Mouse (Mus musculus): ENCODE measurements around the gene Emilin1.
A peak's percentile ranks its signal among the peaks of the same experiment; 100 is the strongest.

The Emilin1 gene

DNA sequence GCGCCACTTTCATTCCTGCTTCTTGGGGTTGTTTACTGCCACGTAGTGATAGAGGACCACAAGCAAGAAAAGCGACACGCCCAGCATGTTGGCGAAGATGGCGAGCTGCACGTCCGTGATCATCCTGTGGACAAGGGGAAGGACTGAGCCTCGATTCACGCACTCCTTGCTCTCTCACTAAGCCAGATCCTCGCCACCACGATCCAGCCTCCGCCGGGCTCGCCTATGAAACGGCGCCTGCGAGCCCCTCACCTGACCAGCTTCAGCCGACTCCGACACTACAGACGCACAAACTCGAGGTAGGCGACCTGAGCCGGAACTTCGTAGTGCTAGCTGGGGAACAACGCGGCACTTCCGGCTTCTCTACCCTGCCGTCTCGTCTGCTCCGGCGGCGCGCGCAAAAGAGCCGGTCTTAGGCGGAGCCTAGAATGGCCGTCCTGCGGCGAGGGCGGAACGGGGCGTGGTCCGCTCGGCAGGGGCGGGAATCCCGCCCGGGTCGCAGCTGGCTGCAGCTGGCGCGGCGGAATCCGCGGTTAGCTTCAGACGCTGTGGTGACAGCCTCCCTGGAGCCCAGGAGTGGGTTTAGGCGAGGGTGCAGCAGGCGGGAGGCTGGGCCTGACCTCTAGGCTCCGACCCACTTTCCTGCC lies 5.7 kb upstream of the Emilin1 start, which contains the start of gene Ost4:
Ost4 (minus strand) TSS at position 376 of the 647 bp plus-strand sequence.
- peak; percentile 97 for DNase-seq (ENCODE audit: low read depth, low spot score)

DNA sequence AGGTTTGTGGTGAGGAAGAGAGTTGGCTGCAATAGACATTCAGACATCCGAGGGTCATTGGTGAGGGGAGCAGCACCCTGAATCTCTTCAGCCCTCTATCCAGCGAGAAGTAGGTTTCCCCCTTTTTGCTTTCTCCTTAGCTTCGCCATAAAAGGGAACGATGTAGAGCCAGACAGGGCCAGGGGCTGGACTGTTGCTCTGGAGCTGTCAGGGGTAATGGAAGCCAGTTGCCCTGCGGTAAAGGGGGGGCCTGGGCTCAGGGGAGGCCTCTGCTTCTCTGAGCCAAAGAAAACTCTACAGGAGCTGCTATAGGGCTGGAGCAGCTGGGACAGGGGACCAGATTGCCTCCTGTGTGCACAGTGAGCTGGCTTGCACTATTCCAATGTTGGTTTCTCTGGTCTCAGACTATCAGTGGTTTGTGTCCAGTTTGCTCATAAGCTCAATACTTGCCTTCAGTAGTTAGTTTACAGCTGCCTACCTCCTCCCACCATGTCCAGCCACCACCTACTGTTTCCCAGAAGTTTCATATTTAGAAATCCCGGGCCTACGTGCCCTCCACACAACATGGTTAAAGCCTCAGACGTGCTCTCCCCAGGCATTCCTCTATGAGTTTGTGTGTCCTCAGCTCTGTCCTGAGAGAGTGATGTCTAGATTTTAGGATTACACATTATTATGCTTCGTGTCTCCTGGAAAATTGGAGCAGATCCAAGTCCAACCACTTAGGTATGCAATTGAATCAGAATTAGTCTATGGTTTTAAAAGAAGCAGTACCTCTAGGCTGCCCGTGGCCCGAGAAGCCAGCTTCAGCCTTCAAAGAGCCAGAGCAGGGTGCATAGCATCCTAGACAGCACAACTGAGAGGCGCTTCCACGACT lies 4.5 kb upstream of the Emilin1 start:
- no peak for DNase-seq (ENCODE audit: low read depth, low spot score)

DNA sequence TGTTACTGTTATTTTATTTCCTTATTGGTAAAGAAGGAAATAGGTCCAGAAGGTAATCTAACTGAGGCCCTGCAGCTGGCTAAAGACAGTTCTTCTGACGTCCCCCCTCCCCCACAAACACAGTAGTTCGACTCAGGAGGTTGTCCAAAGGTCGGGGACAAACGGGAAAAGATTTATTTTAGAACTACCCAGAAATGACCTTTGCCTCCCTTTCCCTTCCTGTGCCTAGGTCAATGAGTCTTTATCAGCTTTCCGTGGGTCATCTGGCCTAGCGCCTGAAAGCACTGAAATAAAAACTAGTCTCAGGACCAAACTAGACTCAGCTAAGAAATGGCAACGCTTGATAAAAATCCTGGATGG lies 3.9 kb upstream of the Emilin1 start:
- no peak for DNase-seq (ENCODE audit: low read depth, low spot score)

DNA sequence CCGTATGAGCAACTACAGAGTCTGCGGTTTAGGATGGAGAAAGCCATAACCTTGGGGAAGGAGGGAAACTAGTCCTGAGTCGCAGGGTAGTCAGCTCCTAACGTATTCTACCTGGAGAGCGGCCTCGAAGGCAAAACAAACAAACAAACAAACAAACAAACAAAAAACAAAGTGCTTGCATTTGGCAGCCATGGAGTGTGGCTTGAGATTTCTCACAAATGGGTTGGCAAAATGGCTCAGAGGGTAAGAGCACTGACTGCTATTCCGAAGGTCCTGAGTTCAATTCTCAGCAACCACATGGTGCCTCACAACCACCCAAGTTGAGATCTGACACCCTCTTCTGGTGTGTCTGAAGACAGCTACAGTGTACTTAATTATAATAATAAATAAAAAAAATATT lies 3.3 kb upstream of the Emilin1 start:
- DNase-seq (ENCODE audit: low read depth, low spot score) = no peak

DNA sequence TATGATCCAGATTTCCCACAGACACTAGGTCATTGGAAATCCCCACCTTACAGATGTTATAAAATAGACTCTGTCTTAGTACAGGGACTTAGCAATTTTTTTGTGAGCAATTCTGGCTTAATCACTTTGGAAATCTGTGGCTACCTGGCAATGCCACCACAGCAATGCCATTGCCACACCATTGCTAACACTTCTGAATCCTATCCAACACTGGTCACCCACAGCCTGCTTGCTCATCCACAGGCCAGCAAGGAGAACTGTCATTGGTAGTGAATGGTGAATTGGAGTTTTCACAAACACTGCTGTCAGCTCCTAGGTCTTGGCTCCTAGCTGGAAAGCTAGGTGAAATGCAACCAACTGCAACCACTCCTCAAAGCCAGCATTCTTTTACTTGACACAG lies 2.7 kb upstream of the Emilin1 start:
- DNase-seq (ENCODE audit: low read depth, low spot score) = no peak

DNA sequence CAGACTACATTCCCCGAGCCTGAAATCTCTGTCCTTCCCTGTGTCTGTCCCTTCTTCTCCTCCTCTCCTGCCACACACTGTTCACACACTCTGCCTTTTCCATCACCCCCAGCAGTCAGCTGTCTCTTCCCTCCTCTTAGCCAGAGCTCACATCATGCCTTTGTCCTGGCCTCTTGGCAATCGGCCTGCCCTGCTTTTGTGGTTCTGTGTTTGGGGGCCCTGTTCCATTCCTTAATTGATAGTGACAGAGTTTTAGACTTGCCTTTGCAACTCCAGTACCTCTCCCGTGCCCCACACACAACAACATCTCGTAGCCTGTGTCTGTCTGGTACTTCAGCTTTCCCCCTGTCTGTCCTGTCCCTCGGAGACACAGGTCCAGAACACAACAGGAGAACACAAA lies 1.0 kb upstream of the Emilin1 start:
- no peak for DNase-seq (ENCODE audit: low read depth, low spot score)

DNA sequence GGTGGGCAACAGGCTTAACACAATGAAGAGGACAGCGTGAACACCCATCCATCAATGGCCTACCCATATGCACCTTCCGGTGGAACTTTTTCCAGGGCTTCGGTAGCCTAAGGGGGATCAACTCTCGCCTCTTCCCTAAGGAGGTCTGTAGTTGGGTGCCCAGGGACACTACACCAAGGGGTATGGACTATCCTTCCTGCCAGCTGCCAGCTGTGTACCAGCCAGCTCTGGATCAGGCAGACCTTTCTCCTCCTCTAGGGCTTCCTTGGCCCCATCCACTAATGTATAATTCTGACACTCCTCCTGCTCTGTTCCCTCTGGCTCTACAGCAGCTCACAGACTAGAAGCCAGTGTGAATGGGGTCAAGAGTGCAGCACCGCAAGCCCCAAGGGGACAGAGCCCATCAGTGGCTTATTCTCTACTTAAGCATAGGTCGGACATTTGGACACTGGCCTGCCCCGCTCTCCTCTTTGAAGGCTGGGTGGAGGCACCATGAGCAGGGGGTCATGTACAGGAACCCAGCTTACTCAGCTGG lies 966 bp downstream of the Emilin1 start:
- DNase-seq (ENCODE audit: low read depth, low spot score) = no peak

DNA sequence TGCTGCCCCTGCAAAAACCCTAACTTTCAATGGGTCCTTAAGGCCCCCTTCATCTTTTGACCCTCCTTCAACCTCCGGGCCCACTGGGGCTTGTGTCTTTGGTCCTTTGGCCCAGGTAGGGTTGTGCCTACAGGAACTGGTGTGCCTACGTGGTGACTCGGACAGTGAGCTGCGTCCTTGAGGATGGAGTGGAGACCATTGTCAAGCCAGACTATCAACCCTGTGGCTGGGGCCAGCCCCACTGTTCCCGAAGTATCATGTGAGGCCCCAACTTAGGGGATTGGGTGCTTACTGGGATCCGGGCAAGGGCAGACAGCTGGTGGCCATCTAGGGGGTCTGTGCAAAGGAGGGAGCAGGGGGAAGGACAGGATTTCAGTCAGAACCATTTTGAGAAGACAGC lies 1.6 kb downstream of the Emilin1 start:
- no peak for DNase-seq (ENCODE audit: low read depth, low spot score)

DNA sequence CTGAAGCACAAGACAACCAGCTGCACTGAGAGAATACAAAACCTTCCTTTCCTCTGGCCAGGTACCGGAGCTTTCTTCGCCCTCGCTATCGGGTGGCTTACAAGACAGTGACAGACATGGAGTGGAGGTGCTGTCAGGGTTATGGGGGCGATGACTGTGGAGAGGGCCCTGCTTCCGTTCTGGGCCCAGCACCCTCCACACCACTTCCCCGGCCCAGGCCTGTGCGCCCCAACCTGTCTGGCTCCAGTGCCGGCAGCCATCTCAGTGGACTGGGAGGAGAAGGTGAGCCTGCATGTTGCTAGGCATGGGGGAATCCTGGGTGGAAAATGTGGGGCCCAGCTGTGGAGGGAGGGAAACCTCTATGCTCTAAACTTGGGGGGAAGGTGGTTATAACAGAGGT lies 2.3 kb downstream of the Emilin1 start:
- DNase-seq (ENCODE audit: low read depth, low spot score) = no peak

DNA sequence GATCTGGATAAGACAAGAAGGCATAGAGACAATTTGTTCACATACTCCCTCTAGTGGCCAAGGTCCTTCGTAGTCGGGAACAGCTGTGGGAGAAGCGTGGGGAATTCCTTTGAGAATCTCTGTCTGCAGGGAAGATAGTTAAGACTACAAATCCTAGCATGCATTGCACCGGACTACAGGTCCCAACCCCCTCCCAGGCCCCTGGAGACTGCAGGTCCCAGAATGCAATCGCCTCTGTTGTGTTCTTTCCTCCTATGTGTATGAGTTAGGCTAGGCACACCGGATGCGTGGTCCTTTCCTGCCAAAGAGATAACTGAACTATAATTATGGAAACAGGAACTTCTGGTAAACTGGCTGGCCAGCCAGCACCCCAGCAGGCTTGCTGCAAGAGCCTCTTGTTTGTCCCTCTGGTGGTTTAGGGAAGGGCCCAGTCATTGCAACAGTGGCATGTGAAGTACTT lies 2.8 kb downstream of the Emilin1 start:
- peak; percentile 98 for DNase-seq (ENCODE audit: low read depth, low spot score)

DNA sequence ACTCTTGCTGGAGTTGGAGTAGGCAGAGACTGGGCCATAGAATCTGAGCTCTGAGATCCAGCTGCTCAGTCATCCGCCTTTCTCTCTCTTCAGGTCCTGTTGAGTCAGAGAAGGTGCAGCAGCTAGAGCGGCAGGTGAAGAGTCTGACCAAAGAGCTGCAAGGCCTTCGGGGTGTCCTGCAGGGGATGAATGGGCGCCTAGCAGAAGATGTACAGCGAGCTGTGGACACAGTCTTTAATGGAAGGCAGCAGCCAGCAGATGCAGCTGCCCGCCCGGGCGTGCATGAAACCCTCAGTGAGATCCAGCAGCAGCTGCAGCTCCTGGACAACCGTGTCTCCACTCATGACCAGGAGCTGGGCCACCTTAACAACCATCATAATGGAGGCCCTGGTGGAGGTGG lies 3.6 kb downstream of the Emilin1 start:
- no peak for DNase-seq (ENCODE audit: low read depth, low spot score)

DNA sequence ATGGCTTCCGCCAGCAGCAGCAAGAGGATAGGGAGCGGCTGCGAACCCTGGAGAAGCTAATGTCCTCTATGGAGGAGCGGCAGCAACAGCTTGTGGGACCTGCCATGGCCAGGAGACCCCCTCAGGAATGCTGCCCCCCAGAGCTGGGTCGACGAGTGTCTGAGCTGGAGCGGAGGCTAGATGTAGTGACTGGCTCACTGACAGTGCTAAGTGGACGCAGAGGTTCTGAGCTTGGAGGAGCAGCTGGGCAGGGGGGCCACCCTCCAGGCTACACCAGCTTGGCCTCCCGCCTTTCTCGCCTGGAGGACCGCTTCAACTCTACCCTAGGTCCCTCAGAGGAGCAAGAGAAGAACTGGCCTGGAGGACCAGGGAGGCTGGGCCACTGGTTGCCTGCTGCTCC lies 4.1 kb downstream of the Emilin1 start:
- no peak for DNase-seq (ENCODE audit: low read depth, low spot score)

DNA sequence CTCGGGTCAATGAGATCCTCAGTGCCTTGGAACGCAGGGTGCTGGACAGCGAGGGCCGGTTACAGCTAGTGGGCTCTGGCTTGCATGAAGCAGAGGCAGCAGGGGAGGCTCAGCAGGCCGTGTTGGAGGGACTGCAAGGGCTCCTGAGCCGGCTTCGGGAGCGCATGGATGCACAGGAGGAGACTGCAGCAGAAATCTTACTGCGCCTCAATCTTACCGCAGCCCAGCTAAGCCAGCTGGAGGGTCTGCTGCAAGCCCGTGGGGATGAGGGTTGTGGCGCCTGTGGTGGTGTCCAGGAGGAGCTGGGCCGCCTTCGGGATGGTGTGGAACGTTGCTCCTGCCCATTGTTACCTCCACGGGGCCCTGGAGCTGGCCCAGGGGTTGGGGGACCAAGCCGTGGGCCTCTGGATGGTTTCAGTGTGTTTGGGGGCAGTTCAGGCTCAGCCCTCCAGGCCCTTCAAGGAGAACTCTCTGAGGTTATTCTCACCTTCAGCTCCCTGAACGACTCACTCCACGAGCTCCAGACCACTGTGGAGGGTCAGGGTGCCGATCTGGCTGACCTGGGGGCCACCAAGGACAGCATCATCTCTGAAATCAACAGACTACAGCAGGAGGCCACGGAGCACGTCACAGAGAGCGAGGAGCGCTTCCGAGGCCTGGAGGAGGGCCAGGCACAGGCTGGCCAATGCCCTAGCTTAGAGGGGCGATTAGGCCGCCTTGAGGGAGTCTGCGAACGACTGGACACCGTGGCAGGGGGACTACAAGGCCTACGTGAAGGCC lies 4.9 kb downstream of the Emilin1 start:
- DNase-seq (ENCODE audit: low read depth, low spot score) = no peak

DNA sequence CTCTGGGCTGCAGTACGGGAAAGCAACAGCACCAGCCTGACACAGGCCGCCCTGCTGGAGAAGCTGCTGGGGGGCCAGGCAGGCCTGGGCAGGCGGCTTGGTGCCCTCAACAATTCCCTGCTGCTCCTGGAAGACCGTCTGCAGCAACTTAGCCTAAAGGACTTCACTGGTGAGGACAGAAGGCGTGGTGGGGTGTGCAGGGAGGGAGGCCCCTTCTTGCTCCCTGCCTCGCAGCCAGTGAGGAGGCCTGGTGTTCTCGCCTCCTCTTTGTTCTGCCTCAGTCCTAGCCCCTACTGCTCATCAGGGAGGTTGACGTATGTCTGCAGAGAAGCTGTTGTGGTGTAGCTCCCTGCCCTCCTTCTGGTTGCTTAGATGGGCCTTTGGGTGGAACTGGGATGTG lies 5.5 kb downstream of the Emilin1 start:
- no peak for DNase-seq (ENCODE audit: low read depth, low spot score)

DNA sequence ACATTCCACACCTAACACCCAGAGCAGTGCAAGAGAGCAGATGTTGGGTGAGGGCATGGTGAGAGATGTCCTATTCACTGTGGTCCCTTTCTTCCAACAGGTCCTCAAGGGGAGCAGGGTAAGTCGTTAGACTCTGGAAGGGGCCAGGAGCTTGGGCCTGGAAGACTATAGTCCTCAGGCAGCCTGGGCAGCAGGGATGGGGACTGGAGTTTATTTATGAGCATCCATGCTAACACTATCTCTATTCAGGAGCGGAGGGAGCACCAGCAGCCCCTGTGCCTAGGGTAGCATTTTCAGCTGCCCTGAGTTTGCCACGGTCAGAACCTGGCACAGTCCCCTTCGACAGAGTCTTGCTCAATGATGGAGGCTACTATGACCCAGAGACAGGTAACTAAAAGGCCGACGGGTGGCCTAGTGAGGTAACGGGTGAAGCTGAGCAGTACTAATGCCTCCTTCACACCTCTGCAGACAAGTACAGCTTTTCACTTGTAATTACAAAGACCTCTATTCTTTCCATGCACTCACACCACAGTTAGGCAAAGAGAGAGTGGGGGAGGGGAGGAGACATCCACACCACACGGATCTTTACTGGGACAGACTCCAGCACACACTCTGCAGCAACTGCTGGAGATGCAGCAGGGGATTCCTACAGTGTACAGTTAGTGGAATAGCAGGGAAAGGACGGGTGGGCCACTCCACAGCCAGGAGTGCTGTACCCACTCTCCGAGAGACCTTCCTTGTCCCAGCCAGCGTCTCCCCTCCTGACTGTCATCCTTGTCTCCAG lies 6.8 kb downstream of the Emilin1 start:
- peak; percentile 66 for DNase-seq (ENCODE audit: low read depth, low spot score)

DNA sequence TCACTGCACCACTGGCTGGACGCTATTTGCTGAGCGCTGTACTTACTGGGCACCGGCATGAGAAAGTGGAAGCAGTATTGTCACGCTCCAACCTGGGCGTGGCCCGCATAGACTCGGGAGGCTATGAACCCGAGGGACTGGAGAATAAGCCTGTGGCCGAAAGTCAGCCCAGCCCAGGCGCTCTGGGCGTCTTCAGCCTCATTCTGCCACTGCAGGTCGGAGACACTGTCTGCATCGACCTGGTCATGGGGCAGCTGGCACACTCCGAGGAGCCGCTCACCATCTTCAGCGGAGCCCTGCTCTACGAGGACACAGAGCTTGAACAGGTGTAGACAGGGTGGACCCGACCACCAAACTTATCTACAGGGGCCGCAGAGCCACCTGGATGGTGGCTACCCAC lies 7.4 kb downstream of the Emilin1 start:
- no peak for DNase-seq (ENCODE audit: low read depth, low spot score)

DNA sequence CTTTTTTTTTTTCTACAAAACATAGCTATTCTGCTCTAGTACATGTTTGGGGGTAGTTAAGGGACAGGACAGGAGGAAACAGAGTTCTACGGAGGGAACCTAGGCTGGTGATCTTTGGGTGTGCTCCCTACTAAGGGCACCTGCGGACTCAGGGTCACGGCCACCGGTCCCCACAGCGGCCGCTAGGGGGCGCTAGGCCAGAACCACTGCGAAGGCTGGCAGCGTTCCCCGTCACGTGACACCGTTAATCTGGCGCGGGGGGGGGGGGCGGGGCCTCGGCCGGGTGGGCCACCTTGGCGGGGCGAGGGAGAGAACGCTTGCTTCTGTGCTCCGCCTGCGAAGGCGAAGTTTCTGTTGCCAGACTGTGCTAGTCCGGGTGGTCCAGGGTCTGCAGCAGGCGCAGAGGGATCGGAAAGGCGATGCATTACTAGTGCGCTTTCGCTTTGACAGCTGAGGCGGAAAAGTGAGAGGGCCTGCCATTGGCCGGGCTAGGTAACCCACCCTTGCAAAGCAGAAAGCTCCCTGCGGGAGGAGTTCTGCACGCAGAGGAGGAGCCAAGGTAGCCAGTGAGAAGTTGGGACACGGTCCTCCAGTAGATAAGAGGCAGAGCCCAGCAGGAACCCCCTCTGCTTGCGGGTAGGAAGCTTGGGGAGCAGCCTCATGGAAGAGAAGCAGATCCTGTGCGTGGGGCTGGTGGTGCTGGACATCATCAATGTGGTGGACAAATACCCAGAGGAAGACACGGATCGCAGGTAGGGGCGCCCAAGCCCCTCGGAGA lies 8.2 kb downstream of the Emilin1 start, which contains the start of gene Khk:
Khk (plus strand) TSS at position 176 of the 778 bp plus-strand sequence.
- peak; percentile 88 for DNase-seq (ENCODE audit: low read depth, low spot score)

DNA sequence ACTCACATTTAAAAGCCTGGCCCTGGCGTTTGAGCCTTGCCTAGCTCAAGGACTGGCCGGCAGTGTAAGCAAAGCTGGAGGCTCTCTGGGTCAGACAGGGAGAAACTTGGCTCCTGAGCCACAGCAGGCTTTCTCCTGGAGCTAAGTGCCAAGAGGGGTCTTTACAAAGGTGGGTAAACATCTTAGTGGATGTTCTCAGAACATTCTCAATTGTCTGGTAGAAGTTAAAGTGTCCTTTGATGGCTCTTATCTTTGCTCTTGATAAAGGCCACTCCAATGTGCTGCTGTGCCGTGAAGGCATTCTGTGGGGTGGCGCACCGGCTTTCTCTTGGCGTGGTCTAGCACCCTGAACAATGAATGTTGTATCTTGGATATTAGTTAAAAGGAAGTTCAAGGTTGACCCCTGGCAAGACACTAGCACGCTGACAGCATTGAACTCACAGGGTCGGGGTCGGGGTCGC lies 9.4 kb downstream of the Emilin1 start:
- DNase-seq (ENCODE audit: low read depth, low spot score) = no peak

DNA sequence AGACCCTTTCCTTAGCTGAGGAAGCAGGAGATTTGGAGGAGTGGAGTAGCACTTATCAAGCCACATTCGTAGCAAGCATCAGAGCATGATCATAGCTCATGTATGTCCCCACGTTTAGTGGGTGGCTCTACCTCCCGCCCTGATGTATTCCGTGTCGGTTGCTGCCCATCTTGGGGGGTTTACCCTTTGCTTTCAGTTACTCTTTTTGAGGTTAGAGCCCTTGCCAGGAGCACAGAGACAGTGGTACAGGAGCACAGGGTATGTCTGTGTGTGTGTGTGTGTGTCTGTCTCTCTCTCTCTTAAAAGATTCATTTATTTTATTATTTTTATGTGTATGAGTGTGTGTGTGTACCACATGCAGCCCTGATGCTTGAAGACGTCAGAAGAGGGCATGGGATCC lies 9.9 kb downstream of the Emilin1 start:
- no peak for DNase-seq (ENCODE audit: low read depth, low spot score)

DNA sequence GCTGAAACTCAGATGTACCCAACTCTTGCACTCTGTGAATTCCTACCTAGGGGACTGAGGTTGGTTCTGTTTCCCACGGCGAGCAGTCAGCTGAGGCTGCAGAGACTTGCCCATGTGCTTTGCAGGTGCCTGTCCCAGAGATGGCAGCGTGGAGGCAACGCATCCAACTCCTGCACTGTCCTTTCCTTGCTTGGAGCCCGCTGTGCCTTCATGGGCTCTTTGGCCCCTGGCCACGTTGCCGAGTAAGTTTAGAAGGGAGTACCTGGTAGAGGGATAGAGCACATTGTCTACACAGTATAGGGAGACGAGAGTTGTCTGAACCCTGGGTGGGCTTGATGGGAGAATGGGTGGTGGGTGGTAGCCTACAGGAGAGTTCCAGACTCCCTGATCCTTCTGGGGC lies 11.4 kb downstream of the Emilin1 start:
- DNase-seq (ENCODE audit: low read depth, low spot score) = no peak
